Mouse (Mus musculus) lung, postnatal 10 days (tissue): ENCODE measurements around the gene Sh3bgrl.
A peak's percentile ranks its signal among the peaks of the same experiment; 100 is the strongest.

Experiments
- DNase-seq: peaks from one replicate; pipeline ENCODE4 v3.0.0; 2021

Gene Sh3bgrl

DNA sequence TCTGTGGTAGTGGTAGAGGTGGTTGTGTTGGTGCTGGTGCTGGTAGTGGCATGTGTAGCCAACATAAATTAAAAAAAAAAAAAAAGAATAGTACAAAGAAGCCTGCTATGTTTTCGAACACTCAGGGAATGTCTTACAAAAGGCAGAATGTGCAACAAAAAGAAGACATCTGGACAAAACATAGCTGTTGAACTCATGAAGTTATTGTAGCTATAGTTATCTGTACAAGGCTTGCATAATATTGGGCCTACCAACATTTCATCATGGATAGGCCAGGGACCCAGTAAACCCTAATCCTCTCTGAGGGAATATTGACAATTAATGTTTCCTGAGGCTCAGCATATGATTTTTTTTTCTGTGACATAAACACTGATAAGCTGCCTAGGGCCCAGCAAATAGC is 37.3 kb downstream of the Sh3bgrl start:
- no peak for DNase-seq

DNA sequence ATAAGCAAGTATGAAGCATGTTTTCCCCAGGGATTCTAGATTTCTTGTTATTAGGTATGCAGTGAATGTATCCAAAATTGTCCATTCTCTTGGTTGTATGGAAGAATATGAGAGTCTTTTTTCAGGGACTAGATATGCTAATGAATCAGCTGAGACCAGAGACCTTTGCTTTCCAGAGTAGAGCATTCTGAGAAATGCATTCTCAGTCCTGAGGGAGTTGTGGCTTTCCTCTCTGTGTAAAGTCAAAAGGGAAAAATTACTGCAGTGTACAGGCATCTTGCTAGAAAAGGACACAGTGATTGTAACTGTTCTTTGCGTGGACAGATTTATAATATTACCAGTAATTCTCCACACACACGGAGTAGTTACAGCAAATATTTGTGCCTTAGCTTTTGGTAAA is 38.3 kb downstream of the Sh3bgrl start:
- DNase-seq: no peak

DNA sequence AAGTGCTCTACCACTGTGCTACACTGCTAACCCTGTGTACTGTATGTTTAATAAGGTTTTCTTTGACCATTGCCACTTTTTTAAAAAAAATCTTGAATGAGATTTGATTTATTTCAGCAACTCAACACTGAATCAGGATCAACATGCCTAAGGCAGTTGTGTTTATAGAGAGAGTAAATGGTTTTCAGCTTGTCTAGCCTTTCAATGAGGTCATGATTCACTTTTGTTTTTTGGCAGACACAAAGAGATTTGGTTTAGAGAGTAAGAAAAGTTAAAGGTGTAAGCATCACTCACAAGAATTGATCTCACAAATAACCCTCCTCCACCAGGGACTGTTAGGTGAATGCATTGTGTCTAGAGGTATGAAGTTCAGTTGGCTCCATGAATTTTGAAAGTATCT is 41.1 kb downstream of the Sh3bgrl start:
- DNase-seq: no peak

DNA sequence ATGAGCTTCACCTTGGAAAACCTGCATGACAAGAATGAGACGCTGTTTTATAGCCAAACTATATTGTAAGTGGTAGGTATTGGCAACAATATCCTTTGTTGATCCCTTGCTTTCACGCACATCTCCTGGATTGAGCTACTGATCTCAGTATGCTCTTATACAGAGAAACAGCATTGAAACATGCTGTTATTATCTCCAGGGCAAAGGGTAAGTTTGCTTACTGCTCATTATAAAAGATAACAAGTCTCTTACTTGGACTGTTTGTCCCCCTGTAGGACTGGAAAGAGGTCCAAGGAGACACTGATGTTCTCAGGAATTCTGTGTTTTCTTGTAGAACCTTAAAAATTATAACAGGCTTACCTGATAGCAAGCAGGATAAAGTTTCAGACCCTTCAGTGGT is 41.7 kb downstream of the Sh3bgrl start:
- DNase-seq: no peak

DNA sequence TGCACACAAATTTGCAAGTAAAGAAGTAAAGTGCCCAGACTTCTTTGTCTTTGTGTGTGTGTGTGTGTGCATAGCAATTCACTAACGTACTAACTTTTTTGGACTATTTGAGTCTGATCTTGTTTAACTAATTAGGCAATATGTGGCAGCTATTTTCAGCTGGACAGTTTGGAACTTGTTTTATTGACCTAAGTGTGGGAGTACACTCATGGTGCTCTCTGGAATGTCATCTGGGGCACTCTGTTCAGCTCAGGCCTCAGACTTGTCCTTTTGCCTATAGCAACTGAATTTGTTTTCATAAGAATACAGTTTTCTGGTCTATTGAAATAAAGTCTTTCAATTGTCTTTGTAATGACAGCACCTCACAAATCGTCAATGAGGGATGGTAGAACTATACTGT is 42.1 kb downstream of the Sh3bgrl start:
- no peak for DNase-seq

DNA sequence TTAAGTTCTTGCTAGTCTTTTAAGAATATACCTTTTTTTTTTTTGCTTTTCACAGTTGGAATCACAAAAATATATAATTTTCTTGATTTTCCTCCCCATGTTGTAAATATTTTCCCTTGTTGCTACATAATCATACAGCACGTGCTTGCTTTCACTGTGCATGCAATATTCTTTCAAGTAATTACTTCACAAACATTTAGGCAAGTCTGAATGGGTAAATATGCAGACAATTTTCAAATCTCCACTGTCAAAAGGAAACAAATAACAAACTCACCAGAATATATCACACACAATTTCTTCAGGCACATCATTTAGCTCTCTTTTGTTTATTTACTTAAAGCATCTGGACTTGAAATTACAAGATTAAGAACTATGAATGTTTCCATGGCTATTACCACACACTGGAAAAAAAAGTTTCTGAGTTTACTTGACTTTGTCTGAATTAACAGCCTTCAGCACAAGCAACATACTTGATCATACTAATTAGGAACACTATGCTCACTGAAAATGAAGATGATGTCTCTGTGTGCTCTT is 46.2 kb downstream of the Sh3bgrl start:
- no peak for DNase-seq

DNA sequence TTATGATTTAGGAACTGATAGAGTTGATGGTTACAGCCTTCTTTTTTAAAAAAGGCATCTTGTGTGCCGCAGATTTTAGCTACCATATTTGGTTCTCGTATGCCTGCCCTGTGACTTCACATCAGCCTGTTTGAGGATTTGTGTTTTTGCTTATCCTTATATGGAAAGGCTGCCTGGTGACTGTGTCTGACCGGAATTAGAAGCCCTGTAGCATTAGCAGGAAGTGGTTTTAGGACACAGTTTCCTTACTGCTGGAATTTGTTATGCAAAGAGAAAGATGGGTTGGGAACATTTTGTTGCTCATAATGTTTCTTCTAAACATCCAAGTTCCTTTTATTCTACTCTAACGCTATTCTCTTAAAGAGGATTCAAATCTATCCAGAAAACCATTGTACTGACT is 47.1 kb downstream of the Sh3bgrl start:
- peak; percentile 15 for DNase-seq

DNA sequence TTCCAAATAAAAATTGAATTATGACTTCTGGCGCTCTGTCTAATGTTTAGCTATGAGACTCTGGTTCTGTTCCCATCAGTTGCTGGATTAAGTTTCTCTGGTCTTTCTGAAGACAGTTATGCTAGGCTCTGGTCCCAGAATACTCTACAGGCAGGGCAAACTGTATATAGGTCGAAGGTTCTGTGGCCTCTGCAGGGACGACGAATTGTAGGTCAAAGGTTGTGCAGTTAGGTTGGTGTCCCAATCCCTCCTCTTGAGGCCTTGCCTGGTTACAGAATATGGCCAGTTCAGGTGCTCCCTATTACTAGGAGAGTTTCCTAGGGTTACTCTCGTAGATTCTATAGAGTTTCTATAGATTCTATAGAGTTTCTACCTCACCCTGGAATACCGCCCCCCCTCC is 50.6 kb downstream of the Sh3bgrl start:
- no peak for DNase-seq

DNA sequence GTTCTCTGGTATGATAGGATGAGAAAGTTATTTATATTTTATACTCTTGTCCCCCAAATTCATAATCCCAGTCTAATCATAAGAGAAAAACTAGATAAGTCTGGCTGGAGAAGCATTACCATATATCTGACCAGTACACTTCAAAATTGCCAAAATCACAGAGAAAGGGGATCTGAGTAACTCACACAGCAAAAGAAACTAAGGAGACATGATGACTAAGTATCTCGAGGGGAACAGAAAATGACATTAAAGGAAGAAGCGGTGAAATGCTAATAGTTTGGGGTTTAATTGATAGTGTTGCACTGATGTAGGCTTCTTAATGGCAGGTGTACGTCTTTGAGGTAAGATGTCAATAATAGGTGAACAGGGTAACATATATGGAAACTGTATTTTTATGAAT is 51.9 kb downstream of the Sh3bgrl start:
- no peak for DNase-seq

DNA sequence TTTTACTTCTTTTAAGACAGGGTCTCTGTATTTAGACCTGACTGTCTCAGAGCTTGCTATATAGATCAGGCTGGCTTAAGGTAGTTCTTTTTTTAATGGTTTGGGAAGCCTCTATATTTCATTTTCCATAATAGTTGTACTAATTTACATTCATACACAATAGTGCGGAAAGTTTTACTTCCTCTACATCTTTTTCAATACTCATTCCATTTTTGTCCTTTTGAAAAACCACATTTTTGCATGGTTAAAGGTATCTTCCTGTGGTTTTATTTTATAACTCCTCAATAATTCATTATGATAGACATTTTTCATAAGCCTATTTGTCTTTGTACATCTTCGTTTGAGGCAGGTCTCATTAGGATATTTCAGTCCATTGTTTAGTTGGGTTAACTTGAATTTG is 56.1 kb downstream of the Sh3bgrl start:
- no peak for DNase-seq

DNA sequence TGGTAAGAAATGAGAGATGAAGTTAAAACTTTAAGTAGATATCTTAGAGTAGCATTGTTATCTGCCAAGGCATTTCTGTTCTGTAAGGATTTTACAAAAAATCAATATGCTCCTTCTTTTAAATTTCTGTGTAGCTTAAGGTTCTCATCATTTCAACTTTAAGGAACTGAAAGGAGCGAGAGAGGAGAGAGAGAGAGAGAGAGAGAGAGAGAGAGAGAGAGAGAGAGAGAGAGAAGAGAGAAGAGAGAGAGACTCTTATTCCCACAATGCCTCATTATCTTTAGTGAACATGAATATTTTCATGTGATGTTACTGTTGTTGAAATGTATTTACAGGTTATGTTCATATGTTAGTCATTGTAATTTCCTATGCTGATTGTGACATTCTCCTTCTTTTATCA is 65.2 kb downstream of the Sh3bgrl start:
- DNase-seq: no peak

DNA sequence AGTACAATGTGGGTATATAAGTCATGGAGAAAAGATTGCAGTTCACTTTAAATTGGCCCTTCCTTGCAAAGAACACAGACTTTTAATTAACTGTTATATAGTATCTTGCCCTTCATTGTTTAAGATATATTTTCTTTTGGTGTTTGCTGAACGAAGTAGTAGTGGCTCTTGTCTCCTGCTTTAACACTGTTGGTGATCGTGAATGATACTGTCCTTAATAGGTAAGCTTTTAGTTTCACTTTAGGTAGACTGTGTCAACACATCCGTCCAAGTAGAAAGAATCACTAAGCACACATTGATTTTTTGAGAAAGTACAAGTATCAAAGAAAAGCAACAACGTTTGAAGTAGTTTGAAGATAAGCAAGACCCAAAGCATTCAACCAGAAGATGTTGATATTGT is 65.7 kb downstream of the Sh3bgrl start:
- no peak for DNase-seq

DNA sequence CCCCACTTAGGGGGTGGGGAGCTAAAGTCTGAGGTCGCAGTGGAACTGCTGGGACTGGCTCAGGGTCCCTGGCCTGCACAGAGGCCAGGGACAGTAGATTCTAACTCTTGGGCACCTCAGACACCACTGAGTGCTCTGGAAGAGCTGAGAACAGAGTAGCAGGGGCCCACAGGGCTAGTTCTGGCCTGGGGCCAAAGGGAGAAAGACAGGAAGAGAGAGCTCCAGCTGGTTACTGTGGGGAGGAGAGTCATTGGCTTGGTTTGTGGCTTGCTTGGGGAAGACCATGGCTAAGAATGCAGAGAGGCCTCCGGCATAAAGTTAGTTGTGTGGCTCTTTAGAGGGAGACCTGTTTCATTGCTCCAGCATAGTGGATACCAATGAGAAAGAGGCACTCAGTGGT is 79.9 kb downstream of the Sh3bgrl start:
- DNase-seq: peak; percentile 22

DNA sequence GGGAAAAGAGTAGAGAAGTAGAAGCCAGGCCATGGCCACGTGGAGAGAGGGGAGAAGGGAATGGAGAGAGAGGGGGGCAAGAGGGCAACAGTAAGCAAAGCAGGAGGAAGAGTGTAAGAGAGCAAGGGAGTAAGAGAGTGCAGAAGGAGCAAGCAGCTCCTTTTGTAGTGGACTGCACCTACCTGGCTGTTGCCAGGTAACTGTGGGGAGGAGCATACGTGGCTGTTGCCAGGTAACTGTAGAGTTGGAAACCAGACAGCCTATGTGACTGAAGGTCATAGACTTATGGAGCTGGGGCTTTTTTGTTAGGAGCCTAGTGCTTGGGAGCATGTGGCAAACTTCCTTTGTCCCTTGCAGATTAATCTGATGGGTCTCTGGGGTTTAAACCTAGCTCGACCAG is 80.3 kb downstream of the Sh3bgrl start:
- no peak for DNase-seq

DNA sequence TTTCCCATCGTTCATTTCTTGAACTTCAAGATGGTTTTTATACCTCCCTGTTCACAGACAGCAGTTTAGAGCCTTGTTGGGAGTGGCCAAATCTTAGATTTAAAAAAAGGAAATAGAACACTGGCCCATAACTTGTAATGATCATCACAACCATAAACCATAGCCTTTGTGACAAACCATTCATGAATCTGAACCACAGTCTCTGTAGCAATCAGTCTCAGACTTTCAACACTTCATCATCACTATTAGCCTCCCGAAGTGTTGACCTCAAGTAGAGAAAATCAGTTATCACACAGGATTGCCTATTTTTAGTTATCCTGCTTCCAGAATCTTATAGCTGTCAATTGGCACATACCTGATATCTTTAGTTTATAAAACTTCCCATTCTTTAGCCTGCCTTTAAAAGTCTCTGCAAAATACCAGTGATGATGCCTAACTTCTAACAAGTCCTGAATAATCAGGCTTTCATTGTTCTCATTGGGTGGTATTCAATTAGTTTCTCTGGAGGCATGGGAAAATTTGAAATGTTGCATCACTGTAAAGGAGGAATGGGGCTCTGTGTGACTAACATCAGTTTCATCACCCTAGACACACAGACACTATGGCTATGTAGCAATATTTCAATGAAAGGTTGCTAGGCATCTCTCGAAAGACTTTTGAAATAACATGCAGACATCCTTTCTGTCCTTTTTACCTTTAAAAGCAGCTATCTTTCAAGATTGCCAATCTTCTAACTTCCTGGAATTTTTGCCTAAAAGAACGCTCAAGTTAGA is 89.7 kb downstream of the Sh3bgrl start:
- DNase-seq: no peak

DNA sequence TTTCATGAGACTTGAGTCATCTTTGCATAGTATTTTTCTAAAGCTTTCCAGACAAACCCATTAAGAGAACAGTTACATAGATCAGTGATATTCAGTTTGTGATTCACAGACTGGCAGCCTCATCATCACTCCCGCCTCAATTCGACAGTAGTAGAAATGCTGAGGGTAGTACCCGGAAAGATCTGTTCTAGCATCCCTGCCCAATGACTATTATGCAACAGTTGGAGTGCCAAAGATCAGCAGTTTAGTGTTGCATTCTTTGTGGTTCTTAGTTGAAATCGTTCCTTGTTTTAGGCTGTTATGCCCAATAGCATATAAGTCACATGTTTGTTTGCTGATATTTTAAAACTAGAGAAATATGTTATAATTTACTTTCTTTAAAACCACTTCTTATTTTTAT is 94.4 kb downstream of the Sh3bgrl start:
- DNase-seq: no peak

DNA sequence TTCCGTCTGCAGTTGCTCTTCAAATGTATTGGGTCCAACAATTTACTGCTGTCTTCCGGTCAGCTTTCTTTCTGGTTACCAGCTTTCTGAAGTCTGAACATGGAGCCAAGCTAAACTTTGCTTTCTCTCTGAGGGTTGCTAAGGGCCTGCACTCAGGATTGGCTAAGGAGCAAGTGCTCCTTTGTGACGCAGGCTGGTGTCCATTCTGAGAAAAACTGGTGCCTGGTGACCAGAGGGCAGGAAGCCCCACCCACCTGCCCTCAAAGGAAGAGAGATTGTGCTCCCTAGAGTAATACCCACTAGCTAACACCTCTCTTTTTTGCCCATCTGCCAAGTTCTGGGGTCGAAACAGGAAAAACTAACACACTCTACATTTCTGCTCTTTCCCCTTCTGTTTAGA is 95.8 kb downstream of the Sh3bgrl start:
- peak; percentile 45 for DNase-seq

DNA sequence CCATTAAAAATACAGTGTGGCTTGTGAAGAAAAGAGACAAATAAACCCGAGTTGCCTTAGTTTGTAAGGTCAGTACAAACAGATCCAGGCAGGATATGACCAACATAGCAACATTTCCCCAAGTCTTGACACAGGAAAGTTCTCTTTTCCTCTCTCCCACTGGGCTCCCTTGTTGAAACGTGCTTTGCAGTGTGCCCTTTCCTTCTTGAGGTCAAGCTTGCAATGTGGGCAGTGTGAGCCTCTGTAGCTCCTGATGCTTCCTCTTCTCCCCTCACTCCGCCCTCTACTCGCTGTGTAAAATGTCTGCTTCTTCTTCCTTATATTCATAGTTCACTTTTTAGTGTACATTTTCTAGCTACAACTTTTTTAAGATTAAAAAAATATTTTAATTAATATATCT is 96.3 kb downstream of the Sh3bgrl start:
- DNase-seq: peak; percentile 13

DNA sequence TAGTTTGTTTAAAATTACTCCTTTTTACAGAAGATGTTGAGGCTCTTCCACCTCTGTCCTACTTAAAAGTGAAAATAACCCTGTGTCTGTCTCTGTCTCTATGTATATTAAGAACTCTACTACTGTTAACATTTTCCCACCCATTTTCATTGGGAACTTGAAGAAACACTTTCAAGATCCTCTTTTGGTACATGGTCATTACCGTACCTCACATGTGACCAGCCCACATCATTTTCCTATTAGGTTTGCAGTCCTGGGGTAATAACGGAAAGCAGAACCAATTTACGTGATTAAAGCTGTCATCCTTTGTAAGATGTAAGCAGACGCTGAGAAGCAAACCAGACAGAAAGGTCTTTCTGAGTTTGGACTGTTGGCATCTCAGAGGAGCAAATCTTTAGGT is 101.3 kb downstream of the Sh3bgrl start, which contains the start of gene Gm6377:
TSS of gene Gm6377 (plus strand) at position 289 of the 400 bp plus-strand sequence.
- DNase-seq: no peak

DNA sequence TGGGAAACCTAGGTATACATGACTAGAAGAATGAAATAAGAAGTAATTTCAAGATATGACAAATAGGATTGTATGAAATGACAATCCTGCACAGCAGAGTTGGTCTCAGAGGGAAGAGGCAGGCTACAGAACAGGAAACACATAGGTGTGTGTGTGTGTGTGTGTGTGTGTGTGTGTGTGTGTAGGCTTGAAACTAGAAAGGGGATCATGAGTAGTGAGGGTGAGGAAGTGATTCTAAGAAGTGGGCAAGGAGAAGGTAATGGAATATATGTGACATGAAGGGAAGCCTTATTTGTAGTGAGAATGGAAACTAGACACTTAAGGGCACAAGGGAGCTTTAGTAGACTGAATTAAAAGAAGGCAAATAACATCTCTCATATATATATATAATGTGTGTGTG is 112.7 kb downstream of the Sh3bgrl start:
- DNase-seq: no peak

DNA sequence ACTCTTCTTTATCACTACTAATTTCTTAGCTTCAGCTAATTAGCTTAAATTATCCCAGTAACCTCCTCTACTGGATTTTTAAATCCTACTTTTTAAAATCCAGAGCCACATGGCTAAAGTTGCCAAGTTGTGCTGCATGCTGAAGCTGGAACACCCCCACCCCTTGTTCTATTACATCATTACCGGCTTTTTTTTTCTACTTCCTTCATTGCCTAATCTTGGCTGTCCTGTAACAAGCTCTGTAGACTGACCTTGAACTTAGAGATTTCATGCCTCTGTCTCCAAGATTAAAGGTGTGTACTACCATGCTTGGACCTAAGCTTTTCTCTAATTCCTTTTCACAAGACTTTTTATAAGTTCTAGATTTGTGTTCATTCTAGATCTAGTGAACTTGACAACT is 133.6 kb downstream of the Sh3bgrl start:
- no peak for DNase-seq

DNA sequence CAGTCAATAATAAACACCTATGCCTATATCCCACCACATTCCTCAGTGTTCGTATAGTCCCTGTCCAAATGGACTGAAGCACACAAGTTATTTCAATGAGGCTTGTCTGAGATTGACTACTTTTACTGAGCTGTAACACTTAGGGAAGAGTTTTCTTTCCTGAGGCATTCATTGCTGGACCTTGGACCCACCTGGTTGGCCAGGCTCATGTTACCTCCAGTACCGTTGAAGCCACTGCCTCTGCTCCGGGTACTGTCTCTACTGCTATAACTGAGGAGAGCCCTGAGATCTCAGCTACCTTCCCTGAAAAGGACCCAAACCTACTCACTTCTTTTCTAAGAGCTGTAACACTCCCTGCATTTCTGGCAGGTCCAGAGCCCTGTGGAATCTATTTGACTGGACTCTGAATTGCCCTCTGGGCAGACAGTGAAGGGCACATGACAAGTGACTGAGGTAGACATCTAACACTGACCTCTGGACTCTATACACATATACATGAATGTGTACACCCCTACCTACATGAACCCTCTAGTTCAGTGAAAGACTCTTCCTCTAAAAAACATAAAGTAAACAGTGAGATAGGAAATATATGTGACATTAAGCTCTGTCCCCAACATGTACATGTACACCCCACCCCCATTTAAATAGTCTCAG is 140.3 kb downstream of the Sh3bgrl start:
- DNase-seq: no peak

DNA sequence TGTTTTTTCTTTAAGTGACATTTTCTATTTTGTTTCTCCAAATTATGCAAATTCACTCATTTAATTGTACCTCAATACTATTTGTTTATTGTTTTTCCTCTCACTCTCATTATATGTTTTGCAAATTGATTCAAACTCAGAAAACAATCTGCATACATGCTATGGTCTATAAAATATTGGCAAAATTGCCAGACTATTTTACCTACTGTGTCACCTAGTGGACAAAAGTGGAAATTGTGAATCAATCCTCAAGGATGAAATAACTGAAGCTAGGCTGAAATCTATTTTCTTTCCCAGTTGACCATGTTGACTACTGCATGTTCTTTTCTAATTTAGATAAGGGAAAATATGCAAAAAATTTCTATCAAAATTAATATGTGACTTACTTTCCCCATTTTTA is 143.0 kb downstream of the Sh3bgrl start:
- DNase-seq: peak; percentile 1
